Mouse (Mus musculus) E14TG2a.4 (cell line): ENCODE measurements around the gene Tert.

Experiments
- CTCF ChIP-seq: conservative IDR thresholded peaks from 2 replicates; pipeline ENCODE4 v1.5.1; 2014; ENCODE audit warnings: low read length
- POU5F1 ChIP-seq: IDR thresholded peaks from 2 replicates; pipeline ENCODE4 v1.6.1; 2014; ENCODE audit warnings: low read length, borderline replicate concordance

GRCm38 (mm10) chr13:73641296-73641695 is 14.6 kb downstream of the Tert start:
- TF ChIP-seq CTCF (no peak), POU5F1 (no peak)
